Mouse (Mus musculus) lung, postnatal 0 days (tissue): Measurements from ENCODE around the gene Itpr2. TPM values are rescaled to one million over a fixed set of nuclear protein-coding genes. Genes with fewer than 3 reads are reported as not detected.

Source experiments
- ATAC-seq: fragments of 200-750 bp; cut with Nextera tagmentation; 2 replicates; pipeline ENCODE4 v1.8.0; 2017; ENCODE audit warnings: moderate library complexity
- DNase-seq: peaks from one replicate; pipeline ENCODE4 v3.0.0-alpha.2; 2016; ENCODE audit warnings: low spot score
- H3K27ac ChIP-seq: fragments of 300-500 bp; sonication (generic); 2 replicates; pipeline ENCODE4 v1.5.1; 2014; ENCODE audit warnings: antibody characterized with exemption, mild to moderate bottlenecking, low read length, mixed read lengths
- H3K27me3 ChIP-seq: fragments of 300-500 bp; sonication (generic); replicated peaks from 2 replicates; pipeline ENCODE4 v1.6.1; 2014; ENCODE audit warnings: low read length, mixed read lengths; ENCODE audit not compliant: insufficient read depth
- H3K36me3 ChIP-seq: fragments of 300-500 bp; sonication (generic); 2 replicates; pipeline ENCODE4 v1.6.1; 2014; ENCODE audit warnings: low read length, mixed read lengths; ENCODE audit not compliant: insufficient read depth
- H3K4me1 ChIP-seq: fragments of 300-500 bp; sonication (generic); 2 replicates; pipeline ENCODE4 v1.6.1; 2014; ENCODE audit warnings: antibody characterized with exemption, low read depth, low read length, mixed read lengths; ENCODE audit not compliant: insufficient read depth
- H3K4me2 ChIP-seq: fragments of 300-500 bp; sonication (generic); replicated peaks from 2 replicates; pipeline ENCODE4 v1.6.1; 2014; ENCODE audit warnings: low read depth, mild to moderate bottlenecking, low read length, moderate library complexity, mixed read lengths
- H3K4me3 ChIP-seq: fragments of 300-500 bp; sonication (generic); 2 replicates; pipeline ENCODE4 v1.5.1; 2014; ENCODE audit warnings: low read depth, low read length
- H3K9ac ChIP-seq: fragments of 300-500 bp; sonication (generic); replicated peaks from 2 replicates; pipeline ENCODE4 v1.6.1; 2014; ENCODE audit warnings: low read depth, mild to moderate bottlenecking
- H3K9me3 ChIP-seq: fragments of 300-500 bp; sonication (generic); 2 replicates; pipeline ENCODE4 v1.6.1; 2016; ENCODE audit warnings: low read length, mixed read lengths
- CTCF ChIP-seq: IDR thresholded peaks from 2 replicates; pipeline ENCODE4 v1.5.1; 2016; ENCODE audit warnings: antibody characterized with exemption, mild to moderate bottlenecking
- EP300 ChIP-seq: IDR thresholded peaks from 2 replicates; pipeline ENCODE4 v1.6.1; 2016; ENCODE audit warnings: antibody characterized with exemption, mild to moderate bottlenecking, control low read depth
- WGBS: fragments of 180-500 bp; shearing (Covaris S2); extraction: QIAGEN DNeasy Blood & Tissue Kit; methylation state at CpG from one replicate; pipeline ENCODE4 v1.1.7; 2014; 5-methylcytosine and 5-hydroxymethylcytosine counted together
- polyA plus RNA-seq: library from polyadenylated mRNA; unstranded; fragments of >200 nt; fragmentation: Nextera tagmentation; extraction: Ambion mirVana; gene quantifications from 2 replicates; pipeline ENCODE4 v1.2.1, GENCODE M21; 2015

The Itpr2 gene
- polyA plus RNA-seq, 1 experiment from 2014 or later, result 15.7 TPM

GRCm38 (mm10) chr6:146454520-146455511 lies 47.2 kb downstream of the Itpr2 start:
- DNase-seq (no peak), ATAC-seq (no peak)
- Histone ChIP-seq H3K36me3 (no peaks in the 10 kb centered on the region), H3K9me3 (no peaks in the 10 kb centered on the region), H3K9ac (no peak overlapping the region), H3K27ac (no peak overlapping the region), H3K4me2 (no peak overlapping the region), H3K27me3 (no peaks in the 10 kb centered on the region), H3K4me1 (no peaks in the 10 kb centered on the region), H3K4me3 (no peak overlapping the region)
- TF ChIP-seq EP300 (no peak), CTCF (no peak)
- 79% methylated on average over 10 of the region's 10 CpGs for WGBS

- TF ChIP-seq CTCF (no peak), EP300 (no peak)
- H3K4me3 ChIP-seq, result no peak overlapping the region
- H3K27me3 ChIP-seq, result no peaks in the 10 kb centered on the region
- H3K9ac ChIP-seq, result no peak overlapping the region
- WGBS, result 84% methylated on average over 16 of the region's 16 CpGs
- ATAC-seq (no peak), DNase-seq (no peak)
- no peak overlapping the region for H3K27ac ChIP-seq
- H3K4me1 ChIP-seq, result no peaks in the 10 kb centered on the region
- no peak overlapping the region for H3K4me2 ChIP-seq
- no peaks in the 10 kb centered on the region for H3K36me3 ChIP-seq
- H3K9me3 ChIP-seq, result no peaks in the 10 kb centered on the region
Measured at GRCm38 (mm10) chr6:146452474-146452873, 49.5 kb downstream of the Itpr2 start.

GRCm38 (mm10) chr6:146446032-146446704 lies 55.9 kb downstream of the Itpr2 start:
- TF ChIP-seq EP300 (no peak), CTCF (no peak)
- Histone ChIP-seq H3K4me1 (no peaks in the 10 kb centered on the region), H3K9me3 (no peaks in the 10 kb centered on the region), H3K27ac (no peak overlapping the region), H3K4me2 (no peak overlapping the region), H3K4me3 (no peak overlapping the region), H3K36me3 (no peaks in the 10 kb centered on the region), H3K9ac (no peak overlapping the region), H3K27me3 (no peaks in the 10 kb centered on the region)
- DNase-seq (no peak), ATAC-seq (no peak)
- WGBS, result 80% methylated on average over 11 of the region's 11 CpGs

GRCm38 (mm10) chr6:146439826-146440225 lies 62.2 kb downstream of the Itpr2 start:
- Histone ChIP-seq H3K27me3 (no peaks in the 10 kb centered on the region), H3K27ac (no peak overlapping the region), H3K4me1 (no peaks in the 10 kb centered on the region), H3K4me3 (no peak overlapping the region), H3K4me2 (no peak overlapping the region), H3K36me3 (no peaks in the 10 kb centered on the region), H3K9ac (no peak overlapping the region), H3K9me3 (no peaks in the 10 kb centered on the region)
- ATAC-seq (no peak), DNase-seq (no peak)
- WGBS, result 31% methylated on average over 1 of the region's 2 CpGs
- TF ChIP-seq EP300, result no peak
- no peak for TF ChIP-seq CTCF

- Histone ChIP-seq H3K9ac (no peak overlapping the region), H3K9me3 (no peaks in the 10 kb centered on the region), H3K36me3 (no peaks in the 10 kb centered on the region), H3K4me1 (no peaks in the 10 kb centered on the region), H3K27me3 (no peaks in the 10 kb centered on the region), H3K4me3 (no peak overlapping the region), H3K27ac (no peak overlapping the region), H3K4me2 (no peak overlapping the region)
- TF ChIP-seq EP300, result no peak
- TF ChIP-seq CTCF, result no peak
- WGBS, result 67% methylated on average over 10 of the region's 10 CpGs
- DNase-seq (no peak), ATAC-seq (peak; percentile 23)
Measured at GRCm38 (mm10) chr6:146439071-146439818, 62.8 kb downstream of the Itpr2 start.

GRCm38 (mm10) chr6:146438057-146438456 lies 64.0 kb downstream of the Itpr2 start:
- ATAC-seq, result no peak
- Histone ChIP-seq H3K9me3 (no peaks in the 10 kb centered on the region), H3K36me3 (no peaks in the 10 kb centered on the region), H3K27me3 (no peaks in the 10 kb centered on the region), H3K27ac (no peak overlapping the region), H3K4me3 (no peak overlapping the region), H3K4me2 (no peak overlapping the region), H3K4me1 (no peaks in the 10 kb centered on the region), H3K9ac (no peak overlapping the region)
- TF ChIP-seq CTCF, result no peak
- TF ChIP-seq EP300, result no peak
- no peak for DNase-seq
- WGBS, result 62% methylated on average over 7 of the region's 7 CpGs
